Mouse (Mus musculus): Measurements from ENCODE around the gene Gpr55.

Gene Gpr55

DNA sequence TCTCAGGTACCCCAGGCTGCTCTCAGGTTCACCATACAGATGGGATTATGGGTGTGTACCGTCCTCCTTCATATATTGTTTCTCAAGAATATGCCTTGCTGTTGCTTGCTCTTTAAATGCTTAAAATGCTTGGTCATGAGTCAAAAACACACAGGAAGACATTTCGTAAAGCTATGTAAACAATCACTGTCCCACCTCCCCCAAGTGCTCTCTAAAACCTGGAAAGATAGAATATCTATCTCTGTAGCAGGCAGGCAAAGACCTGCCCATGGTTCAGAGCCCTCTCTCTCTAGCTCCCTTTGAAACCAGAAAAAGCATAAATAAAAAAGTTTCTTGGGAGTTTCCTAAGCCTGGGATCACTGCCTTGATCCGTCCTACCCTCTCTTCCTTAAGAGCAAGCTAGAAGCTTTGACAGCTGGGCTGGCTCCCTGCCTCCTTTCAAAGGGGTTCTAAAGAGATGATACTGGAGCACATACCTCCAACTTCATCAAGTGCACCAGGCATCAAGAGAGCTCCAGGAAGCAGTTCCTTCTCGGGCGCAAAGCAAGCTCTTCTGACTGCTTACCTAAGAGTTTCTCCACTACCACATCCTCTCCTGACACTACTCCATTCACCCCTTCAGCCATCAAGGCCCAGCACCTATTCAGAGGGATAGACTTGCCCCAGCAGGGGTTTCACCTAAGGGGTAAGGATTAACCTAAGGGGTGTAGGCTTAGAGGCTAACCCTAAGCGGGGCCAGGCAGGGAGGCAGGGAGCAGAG is 1.5 kb downstream of the Gpr55 start:
- DNase-seq (ENCODE audit: low read depth in 1 of 2, low spot score in 2 of 2), result no peak

DNA sequence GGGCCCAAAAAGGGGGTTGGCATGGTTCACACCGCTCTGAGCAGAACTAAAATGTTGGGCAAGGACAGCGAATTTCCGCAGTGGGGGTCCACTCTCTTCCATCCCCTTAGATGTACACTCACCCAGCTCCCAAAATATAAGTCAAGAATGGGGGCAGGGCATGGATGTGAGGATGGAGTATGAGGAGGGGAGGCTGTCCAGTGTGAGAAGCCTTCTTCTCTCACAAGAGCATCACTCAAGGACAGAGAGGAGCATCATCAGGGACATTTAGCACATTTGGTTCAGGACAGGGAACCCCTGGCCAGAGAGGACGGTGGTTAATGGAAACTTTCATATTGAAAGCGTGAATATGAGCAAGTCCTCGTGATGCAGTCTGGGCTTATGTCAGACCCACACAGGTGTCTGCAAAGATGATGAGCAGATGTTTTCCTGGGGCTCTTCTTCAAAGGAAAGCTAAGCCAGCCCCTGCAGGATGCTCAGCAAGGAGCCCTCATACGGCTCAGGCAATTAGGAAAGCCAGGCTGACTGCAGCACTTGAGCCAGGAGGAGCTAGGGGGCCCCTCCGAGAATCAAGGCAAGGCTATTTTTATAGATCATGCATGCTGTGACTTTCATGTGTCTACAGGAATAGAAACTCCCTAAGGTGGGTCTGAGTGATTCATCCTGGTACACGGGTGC is 2.7 kb downstream of the Gpr55 start:
- DNase-seq (ENCODE audit: low read depth in 1 of 2, low spot score in 2 of 2), result no peak

DNA sequence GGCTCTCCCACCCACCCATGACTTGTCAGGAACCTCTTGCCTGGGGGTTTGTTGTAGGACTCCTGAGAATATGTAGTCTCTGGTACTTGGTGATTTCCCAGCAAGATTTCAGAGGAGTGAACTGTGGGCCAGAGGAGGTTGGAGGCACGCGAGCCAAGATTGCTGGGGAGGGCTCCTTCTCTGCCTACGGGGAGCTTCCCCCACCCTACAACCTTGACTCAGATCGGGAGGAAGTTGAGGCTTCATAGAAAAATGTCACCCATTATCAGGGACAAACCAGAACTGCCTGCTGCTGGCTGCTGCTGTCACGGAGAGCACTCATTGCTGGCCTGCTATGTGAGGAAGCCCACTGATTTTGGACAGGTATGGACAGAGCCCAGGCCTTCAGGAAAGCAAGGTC is 3.5 kb downstream of the Gpr55 start:
- no peak for DNase-seq (ENCODE audit: low read depth in 1 of 2, low spot score in 2 of 2)

GRCm38 (mm10) chr1:85955150-85955549 is 5.7 kb downstream of the Gpr55 start:
- no peak for DNase-seq (ENCODE audit: low read depth in 1 of 2, low spot score in 2 of 2)

DNA sequence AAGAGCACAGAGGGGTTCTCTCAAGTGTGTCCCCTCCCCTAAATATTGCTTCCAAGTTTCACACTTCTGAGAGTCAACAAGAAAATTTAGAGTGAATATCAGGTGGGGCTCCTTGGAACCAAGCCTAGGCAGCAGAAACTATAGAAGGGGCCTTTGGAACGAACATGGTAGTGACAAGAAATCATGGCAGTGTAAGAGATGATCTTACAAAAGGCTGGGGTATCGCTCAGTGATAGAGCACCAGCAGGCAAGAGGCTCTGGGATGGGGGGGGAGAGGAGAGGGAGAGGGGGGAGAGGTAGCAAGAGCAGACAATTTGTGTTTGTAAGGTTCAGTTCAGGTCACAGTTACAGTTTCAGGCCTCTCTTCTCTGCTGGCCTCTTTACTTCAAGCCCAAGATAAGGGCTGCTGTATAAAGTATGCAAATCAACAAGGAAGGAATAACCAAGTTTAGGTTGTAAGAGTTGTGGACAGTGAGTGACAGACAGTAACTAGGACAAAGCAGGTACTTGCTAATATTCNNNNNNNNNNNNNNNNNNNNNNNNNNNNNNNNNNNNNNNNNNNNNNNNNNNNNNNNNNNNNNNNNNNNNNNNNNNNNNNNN is 11.6 kb downstream of the Gpr55 start:
- no peak for DNase-seq (ENCODE audit: low read depth in 1 of 2, low spot score in 2 of 2)

DNA sequence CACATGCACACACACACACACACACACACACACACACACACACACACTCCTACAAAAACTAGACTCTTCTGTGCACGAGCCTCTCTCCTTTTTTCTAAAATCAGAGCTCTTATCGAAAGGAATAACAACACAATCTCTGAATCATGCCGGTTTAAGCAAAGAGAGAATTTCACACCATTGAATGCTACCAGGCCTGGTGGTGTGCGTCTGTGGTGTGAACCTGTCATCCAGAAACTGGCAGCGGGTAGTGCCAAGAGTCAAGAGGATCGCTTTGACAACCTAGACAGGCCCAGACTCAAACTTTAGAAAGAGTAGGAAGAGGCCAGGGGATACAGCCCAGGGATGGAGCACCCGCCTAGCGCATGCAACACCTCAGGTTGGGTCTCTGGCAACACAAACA is 18.5 kb downstream of the Gpr55 start:
- DNase-seq (ENCODE audit: low read depth in 1 of 2, low spot score in 2 of 2), result no peak

DNA sequence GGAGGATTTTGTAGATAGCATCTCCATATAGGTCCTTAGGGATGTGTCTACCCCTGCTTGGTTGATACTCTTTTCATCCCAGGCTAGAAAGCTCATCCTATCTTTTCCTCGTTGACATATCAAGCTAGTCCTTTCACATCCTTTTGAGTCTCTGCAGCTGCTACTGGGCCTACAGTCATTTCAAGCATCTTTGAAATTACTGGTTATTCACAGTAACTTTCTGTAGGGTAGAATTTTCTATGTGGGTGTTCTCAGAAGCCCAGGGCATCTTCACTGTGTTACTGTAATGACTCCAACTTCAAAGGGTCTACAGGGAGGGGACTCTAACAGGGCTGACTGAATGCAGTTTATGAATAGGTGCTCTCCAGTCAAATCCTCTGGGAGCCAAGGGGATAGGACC is 23.5 kb downstream of the Gpr55 start:
- DNase-seq (ENCODE audit: low read depth in 1 of 2, low spot score in 2 of 2), result no peak

DNA sequence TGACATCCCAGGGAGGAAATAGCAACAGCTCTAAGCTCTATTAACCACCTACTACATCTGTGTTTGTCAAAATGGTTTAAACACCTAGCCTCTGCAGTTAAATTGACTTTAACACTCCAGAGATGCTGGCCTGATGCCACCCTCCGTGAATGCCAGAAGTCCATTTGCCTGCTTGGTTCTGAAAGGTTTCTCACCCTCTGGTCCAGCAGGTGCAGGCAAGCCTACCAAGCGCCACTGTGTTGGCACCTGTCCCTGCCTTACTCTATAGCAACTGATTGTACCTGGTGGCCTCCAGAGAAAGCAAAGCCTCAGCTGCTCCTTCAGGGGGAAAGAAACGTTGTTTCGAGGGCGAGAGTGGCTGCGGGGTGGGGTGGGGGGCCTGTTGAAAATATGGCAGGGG is 24.5 kb downstream of the Gpr55 start:
- no peak for DNase-seq (ENCODE audit: low read depth in 1 of 2, low spot score in 2 of 2)

- DNase-seq (ENCODE audit: low read depth in 1 of 2, low spot score in 2 of 2), result peak in 1 of 2 experiments; percentile 27
Measured at GRCm38 (mm10) chr1:85935148-85935852, 25.5 kb downstream of the Gpr55 start.

- DNase-seq (ENCODE audit: low read depth in 1 of 2, low spot score in 2 of 2), result no peak
Measured at GRCm38 (mm10) chr1:85934560-85934959, 26.2 kb downstream of the Gpr55 start.

DNA sequence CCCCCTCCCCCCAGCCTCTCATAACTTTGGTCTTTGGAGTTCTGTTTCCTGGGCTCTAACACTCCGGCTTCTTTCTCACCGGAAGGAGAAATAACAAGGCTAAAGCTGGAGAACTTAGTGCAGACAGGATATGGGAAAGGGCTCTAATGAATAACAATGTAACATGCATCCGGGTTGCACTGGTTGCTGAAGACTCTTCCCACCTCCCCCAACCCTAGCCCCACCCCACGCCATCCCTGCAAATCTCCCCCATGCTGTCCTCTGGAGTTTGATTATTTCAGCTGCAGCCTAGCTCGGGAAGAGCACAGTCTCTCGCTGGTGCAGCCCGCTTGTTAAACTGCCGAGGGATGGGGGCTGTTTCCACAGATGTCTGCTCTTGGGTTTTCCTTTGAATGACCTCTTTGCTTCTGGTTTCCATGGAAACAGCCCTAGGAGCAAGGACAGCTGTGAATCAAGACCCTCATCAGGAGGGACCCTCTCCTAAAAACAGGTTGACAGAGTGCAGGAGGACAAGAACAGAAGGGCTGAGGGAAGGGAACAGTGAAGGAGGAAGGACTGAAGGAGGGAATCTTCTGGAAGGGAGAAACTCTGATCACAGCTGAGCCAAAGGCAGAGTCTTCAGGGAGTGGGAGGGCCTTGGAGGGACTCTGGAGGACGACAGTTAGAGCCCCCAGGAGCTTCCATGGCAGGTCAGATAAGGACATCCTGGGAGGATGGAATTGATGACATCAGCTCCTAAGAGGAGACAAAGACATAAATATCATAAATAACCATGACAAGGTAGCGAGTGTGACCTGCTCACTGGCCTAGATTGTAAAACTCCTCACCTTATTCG is 27.0 kb downstream of the Gpr55 start:
- no peak for DNase-seq (ENCODE audit: low read depth in 1 of 2, low spot score in 2 of 2)

DNA sequence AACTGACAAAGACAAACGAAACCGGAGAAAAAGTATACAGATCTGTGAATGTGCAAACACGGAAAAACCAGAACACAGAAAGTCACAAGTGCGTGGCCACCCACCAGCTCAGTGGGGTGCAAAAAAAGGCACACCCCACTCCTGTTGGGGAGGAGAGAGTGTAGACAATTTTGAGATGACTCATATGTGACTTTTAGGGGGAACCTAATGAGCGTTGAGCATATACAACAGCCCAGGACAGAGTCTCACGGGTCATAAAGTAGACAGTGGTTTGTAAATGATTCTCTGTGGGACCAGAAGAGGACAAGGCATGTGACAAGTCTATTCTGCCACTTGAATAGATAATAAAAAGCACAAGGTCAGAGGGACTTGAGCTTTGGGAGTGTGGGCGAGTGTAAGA is 27.6 kb downstream of the Gpr55 start:
- no peak for DNase-seq (ENCODE audit: low read depth in 1 of 2, low spot score in 2 of 2)

- no peak for DNase-seq (ENCODE audit: low read depth in 1 of 2, low spot score in 2 of 2)
Measured at GRCm38 (mm10) chr1:85931170-85931569, 29.6 kb downstream of the Gpr55 start.

- DNase-seq (ENCODE audit: low read depth in 1 of 2, low spot score in 2 of 2), result no peak
Measured at GRCm38 (mm10) chr1:85929406-85929805, 31.4 kb downstream of the Gpr55 start.

- no peak for DNase-seq (ENCODE audit: low read depth in 1 of 2, low spot score in 2 of 2)
Measured at GRCm38 (mm10) chr1:85928688-85929065, 32.1 kb downstream of the Gpr55 start.

DNA sequence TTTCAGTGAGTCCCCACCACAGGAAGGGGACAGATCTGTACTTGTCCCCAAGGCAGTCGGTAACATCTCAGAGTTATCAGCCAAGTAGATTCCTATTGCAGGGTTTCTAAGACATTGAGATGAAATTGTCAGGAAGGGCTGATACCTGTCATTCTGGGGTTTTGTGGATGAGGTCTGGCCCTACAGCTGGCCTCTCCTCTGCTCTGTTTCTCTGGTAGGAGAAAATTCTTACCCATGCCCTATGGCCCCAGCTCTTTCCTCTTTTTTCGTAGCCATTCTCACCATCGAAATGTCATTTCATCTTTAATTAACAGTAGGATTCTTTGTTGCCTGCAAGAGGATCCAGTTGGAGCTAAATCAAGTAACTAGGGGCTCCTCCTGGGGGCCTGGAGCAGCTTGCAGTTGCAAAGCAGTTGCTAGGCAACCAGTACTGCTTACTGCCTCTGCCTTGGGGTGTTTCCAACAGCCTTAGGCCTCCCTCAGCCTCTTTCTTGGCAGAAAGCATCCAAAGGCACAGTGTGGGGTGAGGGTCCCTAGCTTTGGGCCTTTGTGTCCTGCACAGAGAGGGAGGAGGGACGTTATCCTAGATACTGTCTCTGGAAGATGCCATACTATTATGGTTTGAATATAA is 32.6 kb downstream of the Gpr55 start, which contains the start of gene 4933407L21Rik:
Gene 4933407L21Rik (plus strand): TSS at position 427 of the 631 bp plus-strand sequence.
- DNase-seq (ENCODE audit: low read depth in 1 of 2, low spot score in 2 of 2), result no peak

- no peak for DNase-seq (ENCODE audit: low read depth in 1 of 2, low spot score in 2 of 2)
Measured at GRCm38 (mm10) chr1:85925183-85925582, 35.6 kb downstream of the Gpr55 start.

GRCm38 (mm10) chr1:85922865-85923211 is 38.0 kb downstream of the Gpr55 start:
- no peak for DNase-seq (ENCODE audit: low read depth in 1 of 2, low spot score in 2 of 2)

- DNase-seq (ENCODE audit: low read depth in 1 of 2, low spot score in 2 of 2), result no peak
Measured at GRCm38 (mm10) chr1:85922127-85922864, 38.5 kb downstream of the Gpr55 start.

GRCm38 (mm10) chr1:85921725-85922124 is 39.1 kb downstream of the Gpr55 start:
- DNase-seq (ENCODE audit: low read depth in 1 of 2, low spot score in 2 of 2), result no peak

Data from monocyte, adult 2 months (primary cell).